Mouse (Mus musculus): ENCODE data around the gene Theg.

The Theg gene

GRCm38 (mm10) chr10:79533126-79533911 lies 53.8 kb downstream of the Theg start, which contains the start of gene Plpp2:
Plpp2 (minus strand) TSS chr10:79533796.
- DNase-seq: peak; percentile 85

GRCm38 (mm10) chr10:79532678-79533077 lies 54.5 kb downstream of the Theg start:
- DNase-seq: no peak

GRCm38 (mm10) chr10:79531593-79531992 lies 55.5 kb downstream of the Theg start:
- no peak for DNase-seq

- DNase-seq: no peak
Measured at GRCm38 (mm10) chr10:79530721-79531120, 56.4 kb downstream of the Theg start.

- no peak for DNase-seq
Measured at GRCm38 (mm10) chr10:79530241-79530640, 56.9 kb downstream of the Theg start.

- DNase-seq: no peak
Measured at GRCm38 (mm10) chr10:79528081-79528480, 59.0 kb downstream of the Theg start.

GRCm38 (mm10) chr10:79527453-79527845 lies 59.7 kb downstream of the Theg start:
- DNase-seq: no peak

- DNase-seq: no peak
Measured at GRCm38 (mm10) chr10:79526661-79527452, 60.3 kb downstream of the Theg start.

Measured in lung, postnatal 14 days (tissue).